Mouse (Mus musculus) myocyte (in vitro differentiated cells): ENCODE data around the gene Fam118b. TPM values are rescaled to one million over a fixed set of nuclear protein-coding genes. Genes with fewer than 3 reads are reported as not detected.

Source experiments
- H3K27me3 ChIP-seq: one replicate; pipeline ENCODE4 v1.6.1; 2011; ENCODE audit not compliant: control insufficient read depth, insufficient read depth, insufficient read length
- H3K36me3 ChIP-seq: one replicate; pipeline ENCODE4 v1.6.1; 2011; ENCODE audit not compliant: control insufficient read depth, insufficient read depth
- H3K4me2 ChIP-seq: one replicate; pipeline ENCODE4 v1.6.1; 2011; ENCODE audit warnings: low read depth, control low read depth
- H3K4me3 ChIP-seq: one replicate; pipeline ENCODE4 v1.5.1; 2011; ENCODE audit warnings: mild to moderate bottlenecking, control low read depth, moderate library complexity
- H3K79me2 ChIP-seq: one replicate; pipeline ENCODE4 v1.6.1; 2011; ENCODE audit not compliant: control insufficient read depth, insufficient read depth
- H3ac ChIP-seq: one replicate; pipeline ENCODE4 v1.6.1; 2011; ENCODE audit not compliant: control insufficient read depth, insufficient read length
- CEBPB ChIP-seq: IDR thresholded peaks from 2 replicates; pipeline ENCODE4 v1.6.1; 2011; ENCODE audit warnings: mild to moderate bottlenecking, moderate library complexity; ENCODE audit not compliant: poor library complexity, insufficient read depth, severe bottlenecking
- E2F4 ChIP-seq: IDR thresholded peaks from one replicate; pipeline ENCODE4 v1.6.1; 2011; ENCODE audit warnings: mild to moderate bottlenecking, control low read depth, moderate library complexity; ENCODE audit not compliant: insufficient read depth
- MAX ChIP-seq: IDR thresholded peaks from one replicate; pipeline ENCODE4 v1.6.1; 2011; ENCODE audit warnings: low read depth, mild to moderate bottlenecking, control low read depth
- MYOD1 ChIP-seq, 3 experiments: IDR thresholded peaks; one replicate each; pipeline ENCODE4 v1.6.1; 2011; ENCODE audit warnings: control low read depth in 2 of 3, low read depth in 2 of 3, mild to moderate bottlenecking in 2 of 3, moderate library complexity in 1 of 3; ENCODE audit not compliant: insufficient read length in 2 of 3, control insufficient read depth in 1 of 3
- MYOG ChIP-seq, 3 experiments: IDR thresholded peaks; one replicate each; pipeline ENCODE4 v1.6.1; 2011; ENCODE audit warnings: control low read depth in 2 of 3, low read depth in 2 of 3, mild to moderate bottlenecking in 2 of 3; ENCODE audit not compliant: insufficient read length in 2 of 3, control insufficient read depth in 1 of 3, insufficient read depth in 1 of 3
- POLR2A ChIP-seq: IDR thresholded peaks from one replicate; pipeline ENCODE4 v1.6.1; 2011; ENCODE audit warnings: low read depth, mild to moderate bottlenecking, control low read depth, moderate library complexity; ENCODE audit not compliant: insufficient read length
- POLR2AphosphoS2 ChIP-seq: IDR thresholded peaks from one replicate; pipeline ENCODE4 v1.6.1; 2011; ENCODE audit warnings: low read depth, control low read depth; ENCODE audit not compliant: insufficient read length
- REST ChIP-seq: IDR thresholded peaks from one replicate; pipeline ENCODE4 v1.6.1; 2011; ENCODE audit warnings: mild to moderate bottlenecking, control low read depth, moderate library complexity; ENCODE audit not compliant: insufficient read depth, insufficient read length
- SRF ChIP-seq: IDR thresholded peaks from one replicate; pipeline ENCODE4 v1.6.1; 2011; ENCODE audit warnings: low read depth; ENCODE audit not compliant: control insufficient read depth, insufficient read length
- TCF12 ChIP-seq: IDR thresholded peaks from one replicate; pipeline ENCODE4 v1.6.1; 2011; ENCODE audit warnings: mild to moderate bottlenecking, control low read depth; ENCODE audit not compliant: poor library complexity, insufficient read depth, severe bottlenecking
- TCF3 ChIP-seq: IDR thresholded peaks from one replicate; pipeline ENCODE4 v1.6.1; 2011; ENCODE audit warnings: low read depth, control low read depth; ENCODE audit not compliant: insufficient read length
- USF1 ChIP-seq: IDR thresholded peaks from one replicate; pipeline ENCODE4 v1.6.1; 2011; ENCODE audit warnings: low read depth, mild to moderate bottlenecking, control low read depth, moderate library complexity
- polyA plus RNA-seq: library from polyadenylated mRNA; unstranded; fragments of >200 nt; fragmentation: generic; extraction: Trizol; gene quantifications from one replicate; pipeline ENCODE4 v1.2.1, GENCODE M21; 2012; ENCODE audit warnings: missing spikeins

Fam118b gene
- polyA plus RNA-seq, 1 experiment = 27.1 TPM

DNA sequence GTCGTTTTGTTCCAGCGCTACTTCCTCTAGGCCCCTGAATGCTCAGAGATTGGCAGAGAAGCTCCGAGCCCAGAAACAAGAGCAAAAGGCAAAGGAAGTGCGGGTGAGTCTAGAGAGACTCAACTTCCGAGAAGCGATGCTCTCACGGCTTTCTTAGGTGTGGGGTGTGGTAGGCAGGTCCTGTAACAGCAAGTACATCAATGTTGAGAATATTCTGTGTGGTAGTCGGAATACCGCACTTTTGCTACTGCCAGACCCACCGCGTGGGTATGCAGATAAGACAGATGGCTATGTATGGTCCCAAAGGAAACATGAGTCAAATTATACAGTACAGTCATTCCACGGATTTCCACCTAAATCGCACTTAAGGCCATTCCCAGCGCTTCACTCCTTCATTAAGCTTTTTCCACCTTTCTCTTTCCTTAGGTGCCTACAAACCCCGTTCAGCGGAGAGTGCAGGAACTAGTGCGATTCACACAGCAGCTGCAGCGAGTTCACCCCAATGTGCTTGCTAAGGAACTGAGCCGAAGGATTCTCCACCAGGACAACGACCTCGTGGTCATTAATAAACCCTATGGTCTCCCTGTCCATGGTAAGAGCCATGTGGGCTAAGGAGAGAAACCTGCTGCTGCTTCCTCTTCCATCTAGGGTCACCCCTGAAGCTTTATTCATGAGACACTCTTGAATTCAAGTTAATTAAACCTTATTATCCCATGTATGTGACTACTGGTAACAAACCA lies 541 bp upstream of the Fam118b start:
- H3K27me3 ChIP-seq = no peaks in the 10 kb centered on the region
- TF ChIP-seq TCF3 = no peak
- H3K4me2 ChIP-seq = peak overlapping the region; percentile 97
- peaks cover 22% of the 10 kb centered on the region for H3K36me3 ChIP-seq
- peak overlapping the region; percentile 99 for H3K4me3 ChIP-seq
- peaks cover 49% of the 10 kb centered on the region for H3K79me2 ChIP-seq
- H3ac ChIP-seq = peak overlapping the region; percentile 83

DNA sequence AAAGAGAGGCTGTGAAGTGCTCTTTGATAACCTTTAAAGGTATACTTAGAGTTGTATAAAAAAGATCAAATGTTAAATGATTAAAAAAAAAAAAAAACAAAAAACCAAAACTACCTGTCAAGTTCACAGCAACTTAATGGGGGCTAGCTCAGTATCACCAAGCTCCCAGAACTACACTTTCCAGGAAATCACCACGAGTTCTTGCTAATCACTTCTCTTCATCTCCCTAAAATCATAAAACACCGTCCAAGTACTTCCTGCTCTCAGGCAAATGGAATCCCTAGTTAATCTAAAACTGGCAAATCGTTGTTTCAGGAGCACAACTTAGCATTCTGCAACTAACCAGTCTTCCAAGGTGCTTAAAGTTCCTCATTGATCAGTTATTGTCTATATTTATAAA lies 3.1 kb downstream of the Fam118b start:
- H3K36me3 ChIP-seq = no peaks in the 10 kb centered on the region
- H3K4me2 ChIP-seq = no peak overlapping the region
- TF ChIP-seq MYOG (IDR thresholded peaks at IDR 0.05; ENCODE audit: control insufficient read depth in 1 of 3, insufficient read depth in 1 of 3, insufficient read length in 2 of 3, low read depth in 2 of 3) (no peak), POLR2AphosphoS2 (no peak), E2F4 (no peak), SRF (no peak), TCF3 (no peak), MAX (no peak), TCF12 (no peak), CEBPB (no peak), MYOD1 (IDR thresholded peaks at IDR 0.05; ENCODE audit: control insufficient read depth in 1 of 3, insufficient read length in 2 of 3, low read depth in 2 of 3) (no peak), USF1 (no peak), REST (no peak), POLR2A (no peak)
- no peak overlapping the region for H3K4me3 ChIP-seq
- H3K27me3 ChIP-seq = no peaks in the 10 kb centered on the region
- no peak overlapping the region for H3ac ChIP-seq
- peaks cover 57% of the 10 kb centered on the region for H3K79me2 ChIP-seq

- peaks cover 54% of the 10 kb centered on the region for H3K79me2 ChIP-seq
Measured at GRCm38 (mm10) chr9:35263431-35263830, 4.2 kb downstream of the Fam118b start.

DNA sequence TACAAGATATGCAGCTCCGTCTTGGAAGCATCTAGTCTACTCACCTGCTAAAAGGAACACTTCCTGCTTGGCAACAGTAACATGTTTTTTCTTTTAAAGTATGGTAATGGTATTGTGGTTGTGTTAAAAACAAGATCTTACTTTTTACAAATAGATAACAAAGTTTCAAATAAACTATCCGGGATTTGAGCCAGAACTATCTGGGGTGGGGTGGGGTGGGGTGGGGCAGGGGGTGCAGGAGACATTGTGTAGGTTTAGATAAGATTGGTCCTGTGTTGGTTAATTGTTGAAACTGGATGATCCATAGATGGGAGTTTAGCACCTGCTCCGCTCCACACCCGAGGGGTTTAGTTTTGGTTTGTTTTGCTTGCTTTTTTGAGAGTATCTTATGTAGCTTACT lies 5.2 kb downstream of the Fam118b start:
- Histone ChIP-seq H3K4me2 (peak overlapping the region; percentile 5), H3K79me2 (peaks cover 47% of the 10 kb centered on the region), H3K36me3 (peaks cover 8% of the 10 kb centered on the region), H3K4me3 (no peak overlapping the region), H3ac (no peak overlapping the region), H3K27me3 (no peaks in the 10 kb centered on the region)
- TF ChIP-seq CEBPB = no peak
- no peak for TF ChIP-seq TCF3
- no peak for TF ChIP-seq E2F4
- TF ChIP-seq MYOD1 (IDR thresholded peaks at IDR 0.05; ENCODE audit: control insufficient read depth in 1 of 3, insufficient read length in 2 of 3, low read depth in 2 of 3) = no peak
- TF ChIP-seq TCF12 = no peak
- no peak for TF ChIP-seq REST
- TF ChIP-seq MYOG (IDR thresholded peaks at IDR 0.05; ENCODE audit: control insufficient read depth in 1 of 3, insufficient read depth in 1 of 3, insufficient read length in 2 of 3, low read depth in 2 of 3) = no peak
- no peak for TF ChIP-seq SRF
- TF ChIP-seq MAX = no peak
- TF ChIP-seq USF1 = no peak
- TF ChIP-seq POLR2A = no peak
- TF ChIP-seq POLR2AphosphoS2 = no peak

More at GRCm38 (mm10) chr9:35263431-35263830, 4.2 kb downstream of the Fam118b start:
- no peak overlapping the region for H3ac ChIP-seq
- peaks cover 8% of the 10 kb centered on the region for H3K36me3 ChIP-seq
- TF ChIP-seq REST (no peak), CEBPB (peak; percentile 44; the same call in 1 of the 2 replicates), MYOD1 (IDR thresholded peaks at IDR 0.05; ENCODE audit: control insufficient read depth in 1 of 3, insufficient read length in 2 of 3, low read depth in 2 of 3) (no peak), TCF12 (no peak), E2F4 (no peak)
- H3K27me3 ChIP-seq = no peaks in the 10 kb centered on the region
- no peak overlapping the region for H3K4me3 ChIP-seq
- H3K4me2 ChIP-seq = peak overlapping the region; percentile 57

DNA sequence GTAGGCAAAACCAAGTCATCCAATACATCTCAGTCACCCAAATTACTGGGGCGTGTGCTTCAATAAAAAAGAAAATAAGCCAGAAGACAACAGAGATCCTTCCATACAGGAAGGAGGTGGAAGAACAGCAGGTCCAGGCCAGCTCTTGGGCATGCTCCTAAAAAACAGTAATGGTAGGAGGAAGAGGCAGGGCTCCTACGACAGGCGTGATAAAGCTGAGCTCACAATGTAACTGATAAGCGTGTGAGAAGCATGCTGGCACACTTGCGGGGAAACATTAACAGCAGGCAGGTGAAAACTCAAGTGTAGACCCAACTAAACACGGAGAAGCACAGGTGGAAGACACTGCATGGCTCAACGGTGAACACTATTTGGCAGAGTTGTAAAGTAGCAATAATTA lies 10.2 kb downstream of the Fam118b start:
- Histone ChIP-seq H3K4me2 (no peak overlapping the region), H3ac (no peak overlapping the region), H3K79me2 (peaks cover 7% of the 10 kb centered on the region), H3K4me3 (no peak overlapping the region), H3K27me3 (no peaks in the 10 kb centered on the region), H3K36me3 (peaks cover 8% of the 10 kb centered on the region)
- TF ChIP-seq SRF (no peak), CEBPB (no peak), POLR2A (no peak), REST (no peak), USF1 (no peak), MYOD1 (IDR thresholded peaks at IDR 0.05; ENCODE audit: control insufficient read depth in 1 of 3, insufficient read length in 2 of 3, low read depth in 2 of 3) (no peak), TCF12 (no peak), E2F4 (no peak), POLR2AphosphoS2 (no peak), MYOG (IDR thresholded peaks at IDR 0.05; ENCODE audit: control insufficient read depth in 1 of 3, insufficient read depth in 1 of 3, insufficient read length in 2 of 3, low read depth in 2 of 3) (no peak)
